Mouse (Mus musculus) ES-Bruce4 (cell line): ENCODE measurements around the gene Dcaf17.
A peak's percentile ranks its signal among the peaks of the same experiment; 100 is the strongest.

ENCODE experiments used
- CTCF ChIP-seq: IDR thresholded peaks from one replicate; pipeline ENCODE4 v1.8.1; 2011; ENCODE audit warnings: low read depth, low read length
- POLR2A ChIP-seq: IDR thresholded peaks from one replicate; pipeline ENCODE4 v1.8.1; 2011; ENCODE audit warnings: low read length; ENCODE audit not compliant: insufficient read depth

GRCm38 (mm10) chr2:71055300-71056114 lies at the start of gene Dcaf17, which contains the start of gene Mettl8:
- TF ChIP-seq CTCF (peak; percentile 11), POLR2A (peak; percentile 84)
